Mouse (Mus musculus) myocyte (in vitro differentiated cells): Measurements from ENCODE around the gene Pfn4.

Experiments used
- POLR2A ChIP-seq: IDR thresholded peaks from one replicate; pipeline ENCODE4 v1.6.1; 2011; ENCODE audit warnings: low read depth, mild to moderate bottlenecking, control low read depth, moderate library complexity; ENCODE audit not compliant: insufficient read length
- POLR2AphosphoS2 ChIP-seq: IDR thresholded peaks from one replicate; pipeline ENCODE4 v1.6.1; 2011; ENCODE audit warnings: low read depth, control low read depth; ENCODE audit not compliant: insufficient read length
- TCF3 ChIP-seq: IDR thresholded peaks from one replicate; pipeline ENCODE4 v1.6.1; 2011; ENCODE audit warnings: low read depth, control low read depth; ENCODE audit not compliant: insufficient read length
- USF1 ChIP-seq: IDR thresholded peaks from one replicate; pipeline ENCODE4 v1.6.1; 2011; ENCODE audit warnings: low read depth, mild to moderate bottlenecking, control low read depth, moderate library complexity

DNA sequence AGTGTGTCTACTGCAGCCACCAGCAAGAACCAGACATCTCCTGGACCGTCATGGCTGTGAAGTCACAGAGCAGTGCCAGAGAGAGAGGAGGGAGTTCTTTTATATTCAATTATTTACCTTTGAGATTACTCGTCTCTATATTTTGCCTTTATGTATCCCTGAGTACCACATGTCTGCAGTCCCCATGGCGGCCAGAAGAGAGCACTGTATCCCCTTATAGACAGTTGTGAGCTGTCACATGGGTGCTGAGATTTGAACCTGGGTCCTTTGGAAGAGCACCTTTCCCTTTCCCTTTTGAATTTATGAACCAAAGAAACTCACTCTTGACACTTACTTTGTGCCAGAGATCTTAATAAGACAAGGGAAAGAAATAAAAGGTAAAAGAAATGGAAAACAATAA is 39.7 kb upstream of the Pfn4 start:
- TF ChIP-seq TCF3 (no peak), POLR2A (no peak), POLR2AphosphoS2 (no peak), USF1 (no peak)
